Mouse (Mus musculus) cerebellum, postnatal 25 days (tissue): Measurements from ENCODE around the gene Vasp.

Source experiments
- DNase-seq, 2 experiments: peaks; one replicate each; pipeline ENCODE4 v3.0.0; 2021; ENCODE audit warnings: mixed read lengths in 2 of 2

Gene Vasp

GRCm38 (mm10) chr7:19271238-19272172, at the start of gene Vasp:
Gene Vasp, minus strand, starts transcription at chr7:19271817.
- peak; percentile 87 to 91 for DNase-seq

GRCm38 (mm10) chr7:19320637-19321036, 49.0 kb upstream of the Vasp start:
- no peak for DNase-seq

- peak; percentile 94 to 98 for DNase-seq
Measured at GRCm38 (mm10) chr7:19319906-19320305, 48.3 kb upstream of the Vasp start.

GRCm38 (mm10) chr7:19319458-19319857, 47.8 kb upstream of the Vasp start:
- DNase-seq: peak in 1 of 2 experiments; percentile 31

- no peak for DNase-seq
Measured at GRCm38 (mm10) chr7:19318676-19319075, 47.1 kb upstream of the Vasp start.

GRCm38 (mm10) chr7:19318201-19318600, 46.6 kb upstream of the Vasp start:
- DNase-seq: no peak

GRCm38 (mm10) chr7:19316451-19317161, 45.0 kb upstream of the Vasp start:
- DNase-seq: no peak

GRCm38 (mm10) chr7:19314033-19314432, 42.4 kb upstream of the Vasp start:
- DNase-seq: no peak

- no peak for DNase-seq
Measured at GRCm38 (mm10) chr7:19311991-19312390, 40.4 kb upstream of the Vasp start.

- DNase-seq: peak; percentile 97 to 98
Measured at GRCm38 (mm10) chr7:19309884-19310641, 38.4 kb upstream of the Vasp start, which contains the start of gene Fosb. Gene Fosb, minus strand, starts transcription at chr7:19310051.

GRCm38 (mm10) chr7:19309278-19309883, 37.8 kb upstream of the Vasp start:
- peak in 1 of 2 experiments; percentile 37 for DNase-seq

- DNase-seq: peak; percentile 98
Measured at GRCm38 (mm10) chr7:19308454-19309277, 37.0 kb upstream of the Vasp start.

GRCm38 (mm10) chr7:19307739-19308453, 36.3 kb upstream of the Vasp start:
- peak; percentile 44 to 86 for DNase-seq

GRCm38 (mm10) chr7:19306819-19307738, 35.5 kb upstream of the Vasp start:
- peak in 1 of 2 experiments; percentile 28 for DNase-seq

GRCm38 (mm10) chr7:19305796-19306765, 34.5 kb upstream of the Vasp start:
- DNase-seq: no peak

GRCm38 (mm10) chr7:19305413-19305735, 33.8 kb upstream of the Vasp start:
- no peak for DNase-seq

GRCm38 (mm10) chr7:19304501-19305412, 33.1 kb upstream of the Vasp start:
- DNase-seq: peak in 1 of 2 experiments; percentile 20
